Mouse (Mus musculus) midbrain, embryonic 14.5 days (tissue): Measurements from ENCODE around the gene Klhl4. TPM values are rescaled to one million over a fixed set of nuclear protein-coding genes. Genes with fewer than 3 reads are reported as not detected.

ENCODE experiments used
- ATAC-seq: fragments of 200-750 bp; cut with Nextera tagmentation; 2 replicates; pipeline ENCODE4 v1.8.0; 2017; ENCODE audit warnings: moderate number of reproducible peaks, moderate library complexity; ENCODE audit not compliant: low FRiP score, low TSS enrichment
- DNase-seq: peaks from one replicate; pipeline ENCODE4 v3.0.0-alpha.2; 2015
- H3K27ac ChIP-seq: fragments of 300-500 bp; sonication (generic); replicated peaks from 2 replicates; pipeline ENCODE4 v1.5.1; 2014; ENCODE audit warnings: mild to moderate bottlenecking, low read depth, low read length, moderate library complexity
- H3K27me3 ChIP-seq: fragments of 300-500 bp; sonication (generic); 2 replicates; pipeline ENCODE4 v1.6.1; 2014; ENCODE audit warnings: low read length, control low read depth, mixed read lengths; ENCODE audit not compliant: control insufficient read depth, insufficient read depth
- H3K36me3 ChIP-seq: fragments of 300-500 bp; sonication (generic); 2 replicates; pipeline ENCODE4 v1.6.1; 2014; ENCODE audit warnings: low read length, control low read depth; ENCODE audit not compliant: control insufficient read depth, insufficient read depth
- H3K4me1 ChIP-seq: fragments of 300-500 bp; sonication (generic); 2 replicates; pipeline ENCODE4 v1.6.1; 2014; ENCODE audit warnings: mild to moderate bottlenecking, antibody characterized with exemption, low read length, control low read depth; ENCODE audit not compliant: control insufficient read depth, insufficient read depth
- H3K4me2 ChIP-seq: fragments of 300-500 bp; sonication (generic); 2 replicates; pipeline ENCODE4 v1.6.1; 2014; ENCODE audit warnings: mild to moderate bottlenecking, low read length, moderate library complexity
- H3K4me3 ChIP-seq: fragments of 300-500 bp; sonication (generic); replicated peaks from 2 replicates; pipeline ENCODE4 v1.5.1; 2014; ENCODE audit warnings: low read depth, low read length
- H3K9ac ChIP-seq: fragments of 300-500 bp; sonication (generic); replicated peaks from 2 replicates; pipeline ENCODE4 v1.6.1; 2014; ENCODE audit warnings: mild to moderate bottlenecking, low read length, moderate library complexity
- H3K9me3 ChIP-seq: fragments of 300-500 bp; sonication (generic); 2 replicates; pipeline ENCODE4 v1.6.1; 2016; ENCODE audit warnings: low read length, control low read depth, mixed read lengths; ENCODE audit not compliant: control insufficient read depth
- WGBS: fragments of 180-500 bp; shearing (Covaris S2); extraction: QIAGEN DNeasy Blood & Tissue Kit; methylation state at CpG from one replicate; pipeline ENCODE4 v1.1.7; 2014; 5-methylcytosine and 5-hydroxymethylcytosine counted together
- polyA plus RNA-seq: library from polyadenylated mRNA; unstranded; fragments of >200 nt; fragmentation: Nextera tagmentation; extraction: Ambion mirVana; gene quantifications from 2 replicates; pipeline ENCODE4 v1.2.1, GENCODE M21; 2014

Gene Klhl4
- 6.7 and 8.0 TPM in 2 replicates for polyA plus RNA-seq

GRCm38 (mm10) chrX:114473782-114474731 lies at the start of gene Klhl4:
Klhl4 (plus strand) TSS chrX:114474333.
- peak within 1 kb of the TSS; percentile 25 for H3K4me3 ChIP-seq
- ATAC-seq (peak; percentile 76; the same call in 1 of the 2 replicates), DNase-seq (peak; percentile 70)

GRCm38 (mm10) chrX:114484153-114484552 lies 10.0 kb downstream of the Klhl4 start:
- H3K36me3 ChIP-seq = no peaks in the 10 kb centered on the region
- no peaks in the 10 kb centered on the region for H3K27me3 ChIP-seq
- no peak for ATAC-seq

More at GRCm38 (mm10) chrX:114473782-114474731, at the start of gene Klhl4:
- H3K4me2 ChIP-seq = peak within 1 kb of the TSS; percentile 49
- H3K36me3 ChIP-seq = no peaks in the 10 kb centered on the region
- no peak within 1 kb of the TSS for H3K27ac ChIP-seq
- H3K4me1 ChIP-seq = no peaks in the 10 kb centered on the region
- H3K27me3 ChIP-seq = no peaks in the 10 kb centered on the region
- WGBS = 35% methylated on average over 14 of the region's 14 CpGs
- H3K9me3 ChIP-seq = no peaks in the 10 kb centered on the region
- peak within 1 kb of the TSS; percentile 34; the same call in 1 of the 2 replicates for H3K9ac ChIP-seq

GRCm38 (mm10) chrX:114486691-114487090 lies 12.6 kb downstream of the Klhl4 start:
- Histone ChIP-seq H3K4me1 (no peaks in the 10 kb centered on the region), H3K4me2 (no peak overlapping the region), H3K27me3 (no peaks in the 10 kb centered on the region), H3K9ac (no peak overlapping the region), H3K27ac (no peak overlapping the region), H3K4me3 (no peak overlapping the region), H3K9me3 (no peaks in the 10 kb centered on the region), H3K36me3 (no peaks in the 10 kb centered on the region)
- ATAC-seq (no peak), DNase-seq (no peak)

More at GRCm38 (mm10) chrX:114484153-114484552, 10.0 kb downstream of the Klhl4 start:
- no peak overlapping the region for H3K9ac ChIP-seq
- no peak overlapping the region for H3K4me3 ChIP-seq
- no peak overlapping the region for H3K4me2 ChIP-seq
- DNase-seq = no peak
- no peaks in the 10 kb centered on the region for H3K9me3 ChIP-seq
- H3K27ac ChIP-seq = no peak overlapping the region
- H3K4me1 ChIP-seq = no peaks in the 10 kb centered on the region

GRCm38 (mm10) chrX:114558141-114558540 lies 84.0 kb downstream of the Klhl4 start:
- Histone ChIP-seq H3K9ac (no peak overlapping the region), H3K4me1 (no peaks in the 10 kb centered on the region), H3K4me2 (no peak overlapping the region), H3K27me3 (no peaks in the 10 kb centered on the region), H3K27ac (no peak overlapping the region), H3K9me3 (no peaks in the 10 kb centered on the region), H3K4me3 (no peak overlapping the region), H3K36me3 (no peaks in the 10 kb centered on the region)
- 36% methylated on average over 3 of the region's 3 CpGs for WGBS
- peak; percentile 81 for DNase-seq
- ATAC-seq = no peak

DNA sequence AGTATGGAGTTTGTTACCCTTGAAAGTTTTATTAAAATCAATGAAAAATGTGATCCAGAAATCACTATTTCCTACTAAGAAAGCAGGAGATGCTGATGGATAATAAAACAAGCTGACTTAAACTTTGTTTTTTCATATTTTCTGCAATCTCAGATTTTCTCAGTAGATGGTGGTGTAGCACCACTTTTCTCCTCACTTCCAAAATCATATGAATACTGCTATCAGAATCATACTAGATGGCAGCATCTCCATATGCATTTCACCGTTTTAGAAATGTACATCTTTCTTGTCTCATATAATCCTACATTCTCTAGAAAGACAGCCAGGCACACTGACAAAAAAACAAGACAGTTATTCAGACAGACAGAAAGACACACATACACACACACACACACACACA lies 108.2 kb downstream of the Klhl4 start:
- Histone ChIP-seq H3K4me1 (no peaks in the 10 kb centered on the region), H3K4me3 (no peak overlapping the region), H3K9ac (no peak overlapping the region), H3K27me3 (no peaks in the 10 kb centered on the region), H3K9me3 (no peaks in the 10 kb centered on the region), H3K36me3 (no peaks in the 10 kb centered on the region), H3K27ac (no peak overlapping the region), H3K4me2 (no peak overlapping the region)
- peak; percentile 56 for DNase-seq
- WGBS = 49% methylated on average over 1 of the region's 1 CpGs
- no peak for ATAC-seq
